Mouse (Mus musculus): ENCODE results near the gene Phldb1.

Gene Phldb1

GRCm38 (mm10) chr9:44708429-44708765, 26.6 kb downstream of the Phldb1 start:
- DNase-seq: no peak

- no peak for DNase-seq
These were observed 27.1 kb downstream of the Phldb1 start for GRCm38 (mm10) chr9:44707749-44708428.

DNA sequence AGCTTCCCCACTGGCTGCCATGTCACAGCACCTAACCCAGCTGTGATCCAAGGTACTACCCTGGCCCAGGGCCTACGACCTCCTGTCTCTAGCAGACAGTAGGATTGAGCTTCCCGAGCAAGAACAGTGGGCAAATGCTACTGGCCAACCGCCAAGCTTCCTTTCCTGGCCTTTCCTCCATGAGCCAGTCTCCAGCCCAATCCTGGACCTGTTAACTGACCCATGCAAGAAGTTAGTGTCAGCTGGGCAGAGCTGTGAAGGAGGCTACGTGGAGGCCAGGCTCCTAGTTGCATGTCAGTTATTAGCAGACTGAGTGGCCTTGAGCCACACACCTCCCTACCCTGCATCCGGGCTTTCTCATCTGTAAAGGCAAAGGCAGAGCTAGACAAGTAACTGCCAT, 35.3 kb downstream of the Phldb1 start:
- no peak for DNase-seq

DNA sequence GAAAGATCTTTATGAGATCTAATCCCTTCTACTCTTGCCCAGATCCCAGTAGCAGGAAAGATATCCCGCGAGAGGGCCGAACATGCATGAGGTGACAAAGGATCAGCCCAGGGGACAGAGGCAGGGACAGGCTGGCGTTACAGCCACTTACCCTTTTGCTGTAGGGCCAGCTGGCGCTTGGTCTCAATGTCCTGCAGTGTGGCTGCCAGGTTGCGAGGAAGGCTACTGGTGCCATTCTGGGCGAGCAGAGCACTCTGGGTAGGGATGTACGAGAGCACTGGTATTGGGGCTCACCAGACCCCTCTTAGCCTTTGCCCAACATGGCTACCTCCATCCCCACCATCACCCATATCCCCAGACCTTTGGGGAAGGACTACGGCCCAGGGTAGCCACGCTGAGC, 35.8 kb downstream of the Phldb1 start:
- DNase-seq: no peak

DNA sequence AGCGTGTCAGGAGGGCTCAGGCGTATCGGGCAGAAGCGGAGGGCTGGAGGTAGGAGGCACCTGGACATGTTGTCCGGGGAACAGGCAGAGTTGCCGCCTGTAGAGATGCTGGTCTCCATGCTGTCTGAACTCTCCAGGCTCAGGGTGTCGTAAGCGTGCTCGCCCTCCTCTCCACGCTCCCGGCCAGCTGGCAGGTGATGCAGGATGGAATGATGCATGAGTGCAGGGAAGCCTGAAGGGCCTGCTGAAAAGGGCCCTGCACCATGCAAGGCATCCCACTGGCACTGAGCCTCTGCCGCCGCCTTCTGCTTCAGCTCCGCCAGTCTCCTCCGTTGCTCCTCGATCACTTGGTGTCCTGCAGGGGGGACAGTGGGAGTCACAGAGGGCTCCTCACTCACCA, 37.1 kb downstream of the Phldb1 start:
- DNase-seq: no peak

GRCm38 (mm10) chr9:44693071-44693470, 41.9 kb downstream of the Phldb1 start:
- no peak for DNase-seq

DNA sequence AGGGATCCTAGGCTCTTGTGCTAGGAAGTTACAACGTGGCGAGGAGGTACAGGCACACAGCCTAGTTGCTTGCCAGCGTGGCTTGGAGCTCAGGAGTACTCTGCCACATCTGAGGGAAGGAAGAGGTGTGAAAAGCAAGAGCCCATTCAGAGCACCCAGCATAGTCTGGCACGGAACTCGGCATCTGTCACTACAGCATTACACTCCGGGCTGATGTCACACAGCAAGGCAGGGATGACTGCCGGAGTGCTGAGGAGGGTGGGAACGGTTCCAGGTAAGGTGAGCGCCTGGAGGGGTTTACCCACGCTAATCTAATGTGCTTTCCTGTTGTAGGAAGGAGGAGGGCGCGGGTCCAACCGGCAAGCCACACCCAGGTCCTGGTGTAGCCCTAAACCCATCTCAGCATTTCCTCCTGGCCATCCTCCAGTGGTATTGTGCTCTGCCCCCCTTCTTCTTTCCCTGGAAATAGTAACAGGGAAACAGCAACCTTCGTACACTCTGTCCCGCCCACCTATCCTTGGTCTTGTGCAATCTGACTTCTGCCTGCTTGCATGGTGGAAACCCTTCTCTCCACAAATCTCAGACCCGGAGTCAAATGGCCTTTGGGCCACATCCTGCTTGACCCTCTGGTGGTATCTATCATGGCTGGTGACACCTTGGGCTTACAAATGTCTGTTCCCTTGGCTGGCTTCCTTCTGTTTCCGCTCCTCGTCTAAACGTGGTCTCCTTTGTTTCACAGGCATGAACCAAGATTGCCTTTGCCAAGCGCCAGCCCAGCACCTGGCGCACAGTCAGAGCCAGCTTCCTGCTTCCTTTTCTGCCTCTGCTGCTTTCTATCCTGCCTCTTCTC, 43.1 kb downstream of the Phldb1 start:
- peak; percentile 86 for DNase-seq

- no peak for DNase-seq
These were observed 44.4 kb downstream of the Phldb1 start for GRCm38 (mm10) chr9:44690641-44691040.

GRCm38 (mm10) chr9:44688013-44688412, 47.0 kb downstream of the Phldb1 start:
- no peak for DNase-seq

DNA sequence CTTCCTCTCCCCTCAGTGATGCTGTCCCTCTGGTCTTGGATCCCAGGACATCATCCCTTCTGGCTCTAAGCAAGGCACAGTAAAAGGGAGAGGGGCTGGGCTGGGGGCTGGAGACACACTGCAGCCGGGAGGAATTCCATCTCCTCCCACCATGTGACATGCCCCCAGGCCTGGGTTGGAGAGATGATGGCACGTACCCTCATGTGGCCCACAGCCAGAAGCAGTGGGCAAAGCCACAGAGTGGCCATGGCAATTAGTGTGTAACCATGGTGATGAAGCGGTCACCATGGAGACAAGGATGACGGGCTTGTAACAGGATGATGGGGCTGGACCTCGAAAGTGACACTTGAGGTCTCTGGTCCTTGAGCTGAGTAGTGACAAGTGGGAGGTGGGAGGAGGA, 48.4 kb downstream of the Phldb1 start:
- peak; percentile 12 for DNase-seq

DNA sequence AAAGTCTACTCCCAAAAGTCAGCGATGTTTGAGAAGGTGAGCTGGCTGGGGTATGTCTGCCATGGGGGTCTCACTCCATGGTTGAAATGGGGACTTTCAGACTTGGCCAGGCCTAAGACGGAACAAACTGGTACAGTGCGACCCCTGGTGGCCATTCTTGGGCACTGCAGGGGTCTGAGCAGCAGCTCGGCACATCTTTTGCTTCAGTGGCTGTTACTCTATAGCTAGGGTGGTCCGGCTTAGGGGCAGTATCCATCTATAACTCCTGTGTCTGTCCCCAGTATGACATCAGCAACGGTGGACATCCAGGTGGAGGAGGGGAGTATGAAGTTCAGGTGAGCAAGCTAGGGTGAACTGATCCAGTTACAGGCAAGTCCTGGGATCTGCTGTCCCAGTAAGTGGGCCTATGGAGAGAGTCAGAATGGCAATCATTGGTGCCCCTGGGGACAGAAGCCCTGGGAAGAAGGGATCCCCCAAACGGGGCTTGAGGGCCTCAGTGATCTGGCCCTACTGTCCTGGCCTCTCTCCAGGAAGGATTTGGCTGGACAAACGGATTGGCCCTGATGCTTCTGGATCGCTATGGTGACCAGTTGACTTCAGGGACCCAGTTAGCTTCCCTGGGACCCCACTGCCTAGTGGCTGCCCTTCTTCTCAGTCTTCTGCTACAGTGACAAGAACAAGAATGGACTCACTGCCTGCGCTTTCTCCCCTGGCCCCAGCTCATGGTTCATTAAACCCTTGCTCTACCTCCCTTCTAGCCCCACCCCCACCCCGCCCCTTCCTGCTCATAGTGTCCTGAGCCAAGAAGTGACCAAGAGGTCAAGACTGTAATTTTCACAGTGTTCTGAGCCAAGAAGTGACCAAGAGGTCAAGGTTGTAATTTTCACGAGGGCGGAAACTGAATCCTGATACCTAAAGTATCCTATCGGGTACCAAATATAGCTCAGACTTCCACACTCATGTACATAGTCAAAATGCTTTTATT, 49.4 kb downstream of the Phldb1 start:
- peak; percentile 45 for DNase-seq

- no peak for DNase-seq
These were observed 52.0 kb downstream of the Phldb1 start for GRCm38 (mm10) chr9:44683046-44683445.

DNA sequence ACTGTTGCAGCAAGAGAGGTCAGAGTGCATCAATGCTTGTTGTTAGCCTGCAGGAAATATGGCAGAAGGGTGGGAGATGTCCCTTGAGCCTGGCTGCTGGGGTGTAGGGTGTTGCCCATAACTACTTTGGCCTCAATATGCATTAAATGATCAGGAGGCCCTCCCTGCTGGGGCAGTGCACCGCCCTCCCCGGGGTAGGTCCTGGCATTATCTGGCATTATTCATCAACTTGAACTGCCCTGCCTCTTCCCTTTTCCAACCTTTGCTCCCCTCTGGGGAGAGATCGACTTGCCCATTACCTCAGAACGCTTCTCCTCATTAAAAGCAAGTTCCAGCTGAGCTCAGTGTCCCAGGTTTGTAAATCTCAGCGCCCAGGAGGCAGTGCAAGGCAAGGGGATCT, 55.4 kb downstream of the Phldb1 start:
- no peak for DNase-seq

DNA sequence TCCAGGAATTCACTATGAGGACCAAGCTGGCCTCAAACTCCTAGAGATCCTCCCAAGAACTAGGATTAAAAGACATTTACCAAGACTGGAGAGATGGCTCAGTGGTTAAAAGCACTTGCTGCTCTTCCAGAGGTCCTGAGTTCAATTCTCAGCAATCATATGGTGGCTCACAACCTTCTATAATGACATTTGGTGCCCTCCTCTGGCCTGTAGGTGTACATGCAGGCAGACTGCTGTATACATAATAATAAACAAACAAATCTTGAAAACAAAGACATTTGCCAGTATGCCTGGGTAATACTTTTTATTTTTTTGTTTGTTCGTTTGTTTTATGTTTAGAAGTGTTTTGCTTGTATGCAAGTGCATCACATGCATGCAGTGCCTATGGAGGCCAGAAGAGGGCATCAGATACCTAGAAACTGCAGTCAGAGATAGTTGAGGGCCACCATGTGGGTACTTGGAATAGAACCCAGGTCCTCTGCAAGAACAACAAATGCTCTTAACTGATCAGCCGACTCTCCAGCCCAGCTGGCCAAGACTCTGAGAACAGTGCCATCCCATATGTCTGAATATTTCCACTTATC, 56.6 kb downstream of the Phldb1 start:
- no peak for DNase-seq

DNA sequence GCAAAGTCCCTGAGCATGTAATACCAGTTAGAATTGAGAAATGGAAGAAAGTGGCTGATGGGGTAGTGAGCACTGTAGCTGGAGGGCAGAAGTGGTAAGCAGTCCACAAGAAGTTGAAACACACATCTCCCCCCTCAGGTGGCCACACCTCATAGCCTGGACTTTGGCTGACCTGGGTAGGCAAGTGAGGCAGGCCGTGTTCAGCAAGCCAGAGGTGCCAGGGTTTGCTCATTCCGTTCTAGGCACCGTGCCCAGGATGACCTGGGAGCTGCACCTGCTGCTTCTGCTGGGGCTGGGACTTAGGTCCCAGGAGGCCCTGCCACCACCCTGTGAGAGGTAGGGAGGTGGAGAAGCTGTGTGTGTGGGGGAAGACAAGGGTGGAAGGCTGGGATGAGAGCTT, 62.0 kb downstream of the Phldb1 start, which contains the start of gene Treh:
TSS of gene Treh (plus strand) at position 229 of the 400 bp plus-strand sequence.
- DNase-seq: no peak

GRCm38 (mm10) chr9:44672291-44672865, 62.6 kb downstream of the Phldb1 start:
- DNase-seq: no peak

DNA sequence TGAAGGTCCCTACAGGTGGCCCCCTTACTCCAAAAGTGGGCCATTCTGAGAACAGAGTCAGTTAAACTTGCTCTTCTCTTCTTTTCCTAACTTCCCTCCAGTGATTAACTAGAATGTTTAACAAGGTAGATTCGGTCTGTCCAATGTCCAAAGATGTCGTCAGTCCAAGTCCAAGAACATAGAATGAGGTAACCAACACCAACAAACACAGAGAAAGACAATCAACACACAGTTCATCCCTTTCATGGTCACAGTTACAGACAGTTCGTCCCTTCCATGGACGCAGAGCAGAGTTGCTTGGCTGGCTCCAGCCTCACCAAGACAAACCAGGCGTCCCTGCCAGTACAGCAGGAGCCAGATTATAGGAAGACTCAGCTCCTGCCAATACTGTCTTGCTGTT, 63.6 kb downstream of the Phldb1 start:
- no peak for DNase-seq

GRCm38 (mm10) chr9:44663706-44664105, 71.3 kb downstream of the Phldb1 start:
- DNase-seq: no peak

DNA sequence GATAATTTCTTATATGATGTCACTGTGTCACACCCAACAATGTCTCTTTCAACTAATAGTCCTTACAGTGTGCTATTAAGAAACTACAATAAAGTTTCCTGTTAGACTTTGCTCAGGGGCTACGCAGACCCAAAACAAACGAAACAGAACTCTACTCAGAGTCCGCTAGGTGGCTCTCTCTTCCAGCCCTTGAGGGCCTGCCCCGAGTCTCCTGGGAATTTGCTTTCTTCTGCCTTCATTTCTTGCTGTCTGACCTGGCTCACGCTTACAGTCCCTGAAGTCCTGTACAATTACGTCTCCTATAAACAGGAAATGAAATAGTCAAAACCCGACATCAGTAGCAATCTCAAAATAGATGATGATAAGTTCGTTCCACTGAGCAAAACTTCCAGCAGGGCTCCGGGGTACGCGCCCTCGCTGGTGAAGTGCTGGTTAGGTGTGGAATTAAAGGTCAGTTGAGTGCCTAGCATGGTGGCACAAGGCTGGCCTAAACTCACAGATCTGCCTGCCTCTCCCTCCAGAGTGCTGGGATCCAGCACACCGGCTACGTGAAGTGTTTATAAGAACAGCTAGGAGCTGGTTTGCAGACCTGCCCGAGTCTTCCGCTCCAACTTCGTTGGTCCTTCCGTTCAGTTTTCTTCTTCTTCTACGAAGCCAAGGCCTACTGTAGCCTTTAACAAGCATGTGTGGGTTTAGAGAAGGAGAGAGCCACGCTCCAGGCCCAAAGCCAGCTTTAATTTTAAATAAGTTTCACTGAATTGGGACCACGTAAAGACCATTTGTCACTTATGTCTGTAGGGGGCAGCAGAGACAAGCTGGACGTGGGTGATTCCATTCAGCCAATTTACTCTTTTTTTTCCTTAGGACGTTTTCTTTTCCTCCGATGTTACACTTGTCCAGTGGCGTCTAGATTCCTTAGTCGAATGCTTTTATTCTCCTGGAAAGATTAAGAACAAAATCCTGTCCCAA, 79.6 kb downstream of the Phldb1 start:
- DNase-seq: peak; percentile 57

DNA sequence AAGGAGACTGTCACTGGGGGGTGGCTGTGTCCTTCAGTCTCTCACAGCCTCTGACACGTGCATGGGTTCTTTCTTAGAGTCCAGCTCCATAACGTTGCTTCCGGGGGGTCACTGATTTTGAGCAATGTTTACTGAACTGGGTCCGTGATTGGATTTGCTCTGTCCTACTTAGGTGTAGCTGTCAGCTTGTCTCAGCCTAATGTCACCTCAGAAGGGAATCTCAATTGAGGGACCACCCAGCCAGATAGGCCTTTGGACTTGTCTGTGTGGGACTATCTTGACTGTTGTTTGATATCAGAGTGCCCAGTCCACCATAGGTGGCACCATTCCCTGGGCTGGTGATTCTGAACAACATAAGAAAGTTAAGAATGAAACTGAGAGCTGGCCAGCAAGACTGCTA, 81.1 kb downstream of the Phldb1 start:
- DNase-seq: no peak

DNA sequence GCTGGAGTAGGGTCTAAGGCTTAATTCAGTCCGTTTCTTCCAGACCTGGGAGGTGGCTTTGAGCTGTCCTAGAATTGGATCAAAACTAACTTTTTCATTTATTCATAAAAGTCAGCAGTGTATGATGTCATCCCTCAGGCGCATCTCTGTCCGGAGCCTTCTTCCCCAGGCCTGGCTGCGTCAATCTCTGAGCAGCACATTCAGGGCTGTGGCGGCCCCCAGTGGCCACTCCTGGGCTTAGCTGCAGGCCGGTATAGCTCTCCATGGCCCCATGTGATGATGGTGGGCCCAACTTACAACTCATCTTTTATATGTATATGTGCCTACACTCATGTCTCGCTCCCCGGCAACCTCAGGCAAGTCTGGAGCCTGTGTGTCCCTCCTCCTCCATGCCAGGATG, 83.0 kb downstream of the Phldb1 start:
- DNase-seq: peak; percentile 40
